Mouse (Mus musculus): ENCODE measurements around the gene Tex21.

GRCm38 (mm10) chr12:76241084-76241483 is 5.5 kb downstream of the Tex21 start:
- TF ChIP-seq GATA1 (IDR thresholded peaks at IDR 0.05; ENCODE audit: borderline replicate concordance, low read length) (no peak), FLI1 (IDR thresholded peaks at IDR 0.05; ENCODE audit: low read length) (no peak)

Data from megakaryocyte, embryonic 14.5 days (primary cell).